Mouse (Mus musculus) liver, embryonic 13.5 days (tissue): ENCODE data around the gene Camk2b. TPM values are rescaled to one million over a fixed set of nuclear protein-coding genes. Genes with fewer than 3 reads are reported as not detected.

Experiments used
- ATAC-seq: fragments of 200-750 bp; cut with Nextera tagmentation; 2 replicates; pipeline ENCODE4 v1.8.0; 2017; ENCODE audit warnings: low read depth, mild to moderate bottlenecking, moderate number of reproducible peaks, moderate library complexity
- DNase-seq: peaks from one replicate; pipeline ENCODE4 v3.0.0; 2022
- H3K27ac ChIP-seq: fragments of 300-500 bp; sonication (generic); 2 replicates; pipeline ENCODE4 v1.5.1; 2015; ENCODE audit warnings: moderate library complexity, mild to moderate bottlenecking, inconsistent platforms
- H3K27me3 ChIP-seq: fragments of 300-500 bp; sonication (generic); 2 replicates; pipeline ENCODE4 v1.6.1; 2015; ENCODE audit warnings: mild to moderate bottlenecking, inconsistent platforms
- H3K36me3 ChIP-seq: fragments of 300-500 bp; sonication (generic); 2 replicates; pipeline ENCODE4 v1.6.1; 2015; ENCODE audit warnings: mild to moderate bottlenecking, inconsistent platforms
- H3K4me1 ChIP-seq: fragments of 300-500 bp; sonication (generic); replicated peaks from 2 replicates; pipeline ENCODE4 v1.6.1; 2015; ENCODE audit warnings: inconsistent platforms
- H3K4me2 ChIP-seq: fragments of 300-500 bp; sonication (generic); 2 replicates; pipeline ENCODE4 v1.6.1; 2015; ENCODE audit warnings: inconsistent platforms, mild to moderate bottlenecking, moderate library complexity
- H3K4me3 ChIP-seq: fragments of 300-500 bp; sonication (generic); replicated peaks from 2 replicates; pipeline ENCODE4 v1.5.1; 2015; ENCODE audit warnings: mild to moderate bottlenecking, inconsistent platforms
- H3K9ac ChIP-seq: fragments of 300-500 bp; sonication (generic); 2 replicates; pipeline ENCODE4 v1.6.1; 2015; ENCODE audit warnings: mild to moderate bottlenecking, inconsistent platforms
- H3K9me3 ChIP-seq: fragments of 300-500 bp; sonication (generic); replicated peaks from 2 replicates; pipeline ENCODE4 v1.6.1; 2016; ENCODE audit warnings: inconsistent platforms
- WGBS: fragments of 180-500 bp; shearing (Covaris S2); methylation state at CpG from one replicate; pipeline ENCODE4 v1.1.7; 2015; ENCODE audit not compliant: insufficient replicate concordance; 5-methylcytosine and 5-hydroxymethylcytosine counted together
- polyA plus RNA-seq: library from polyadenylated mRNA; unstranded; fragments of >200 nt; fragmentation: Nextera tagmentation; extraction: Ambion mirVana; gene quantifications from 2 replicates; pipeline ENCODE4 v1.2.1, GENCODE M21; 2015

Gene Camk2b
- polyA plus RNA-seq, 1 experiment from 2014 or later: 0.35 TPM

DNA sequence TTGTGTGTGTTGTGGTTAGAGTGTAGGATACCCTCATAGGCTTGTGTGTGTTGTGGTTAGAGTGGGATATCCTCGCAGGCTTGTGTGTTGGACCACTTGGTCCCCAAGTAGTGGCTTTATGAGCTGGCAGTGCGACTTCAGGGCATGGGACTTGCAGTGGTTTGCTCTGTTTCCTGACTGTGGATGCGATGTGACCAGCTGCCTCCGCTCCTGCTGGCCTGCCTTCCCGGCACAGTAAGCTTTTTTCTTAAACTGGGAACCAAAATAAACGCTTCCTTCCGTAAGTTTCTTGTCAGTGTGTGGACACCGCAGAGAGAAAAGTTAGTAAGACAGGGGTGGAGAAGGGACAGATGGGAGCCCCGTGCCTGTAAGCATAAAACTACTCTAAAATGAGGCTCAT, 18.0 kb downstream of the Camk2b start:
- Histone ChIP-seq H3K4me1 (no peaks in the 10 kb centered on the region), H3K36me3 (no peaks in the 10 kb centered on the region), H3K9me3 (no peaks in the 10 kb centered on the region), H3K27me3 (no peaks in the 10 kb centered on the region), H3K9ac (no peak overlapping the region), H3K4me2 (no peak overlapping the region), H3K27ac (no peak overlapping the region), H3K4me3 (no peak overlapping the region)
- DNase-seq (no peak), ATAC-seq (no peak)
- WGBS: 41% methylated on average over 9 of the region's 9 CpGs

DNA sequence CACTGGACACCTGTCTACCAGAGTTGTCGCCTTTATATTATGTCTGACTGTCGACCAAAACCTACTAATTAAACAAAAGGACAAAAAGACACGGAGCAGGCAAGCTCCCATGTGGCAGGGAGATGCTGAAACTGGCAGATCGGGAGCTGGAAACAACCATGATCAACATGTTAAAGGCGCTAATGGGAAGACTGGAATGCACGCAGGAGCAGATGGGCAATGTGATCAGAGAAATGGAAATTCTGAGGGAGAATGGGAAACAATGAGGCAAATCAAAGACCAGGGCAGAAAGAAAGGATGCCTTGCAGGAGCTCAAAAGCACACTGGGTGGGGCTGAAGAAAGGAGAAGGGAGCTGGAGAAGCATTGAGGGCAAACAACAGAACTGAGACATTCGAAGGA, 27.2 kb downstream of the Camk2b start:
- no peak for DNase-seq
- no peaks in the 10 kb centered on the region for H3K4me1 ChIP-seq
- H3K27me3 ChIP-seq: no peaks in the 10 kb centered on the region
- no peak overlapping the region for H3K4me3 ChIP-seq
- no peak for ATAC-seq
- no peaks in the 10 kb centered on the region; the same call in 1 of the 2 replicates for H3K9me3 ChIP-seq
- no peak overlapping the region for H3K4me2 ChIP-seq
- no peak overlapping the region for H3K27ac ChIP-seq
- WGBS: 60% methylated on average over 7 of the region's 7 CpGs
- H3K9ac ChIP-seq: no peak overlapping the region
- no peaks in the 10 kb centered on the region for H3K36me3 ChIP-seq

DNA sequence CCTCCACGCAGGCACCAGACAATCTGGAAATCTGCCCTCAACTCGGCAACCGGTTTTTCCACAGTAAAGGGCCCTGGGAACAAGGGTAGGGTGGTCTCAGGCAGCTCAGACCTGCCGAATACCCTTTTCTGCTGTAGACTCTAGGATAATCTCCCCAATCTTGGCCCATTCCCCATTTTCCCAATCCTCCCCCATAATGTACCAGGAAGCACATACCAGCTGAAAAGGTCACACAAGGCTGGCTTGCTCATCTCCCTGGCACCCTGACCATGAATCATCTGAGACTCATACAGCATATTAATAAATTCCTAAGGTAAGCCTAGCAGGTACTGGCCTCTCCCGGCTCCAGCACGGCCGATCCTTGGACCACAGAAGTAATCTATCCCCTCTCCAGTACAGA, 28.5 kb downstream of the Camk2b start:
- DNase-seq (no peak), ATAC-seq (no peak)
- Histone ChIP-seq H3K4me1 (no peaks in the 10 kb centered on the region), H3K9ac (no peak overlapping the region), H3K4me3 (no peak overlapping the region), H3K4me2 (no peak overlapping the region), H3K27ac (no peak overlapping the region), H3K27me3 (no peaks in the 10 kb centered on the region), H3K36me3 (no peaks in the 10 kb centered on the region), H3K9me3 (no peaks in the 10 kb centered on the region; the same call in 1 of the 2 replicates)
- WGBS: 85% methylated on average over 7 of the region's 7 CpGs

DNA sequence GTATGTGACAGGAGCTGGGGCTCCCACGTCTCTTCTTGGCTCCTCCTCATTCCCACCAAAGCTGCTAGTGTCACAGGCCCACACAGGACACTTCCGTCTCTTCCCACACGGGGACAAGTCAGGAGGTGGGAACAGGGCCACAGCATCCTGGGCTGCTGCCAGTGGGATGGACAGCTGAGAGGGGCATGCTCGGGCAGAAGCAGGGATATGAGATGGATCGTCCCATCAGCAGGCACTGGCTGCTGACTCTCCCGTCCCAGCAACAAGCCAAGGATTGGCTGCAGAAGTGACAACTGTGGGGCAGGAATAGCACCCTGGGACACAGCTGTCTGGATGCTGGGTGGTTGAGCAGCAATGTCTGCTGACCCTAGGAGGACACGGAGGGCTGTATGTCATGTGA, 29.0 kb downstream of the Camk2b start:
- Histone ChIP-seq H3K27ac (no peak overlapping the region), H3K9ac (no peak overlapping the region), H3K4me1 (no peaks in the 10 kb centered on the region), H3K4me2 (no peak overlapping the region), H3K27me3 (no peaks in the 10 kb centered on the region), H3K4me3 (no peak overlapping the region), H3K9me3 (no peaks in the 10 kb centered on the region; the same call in 1 of the 2 replicates), H3K36me3 (no peaks in the 10 kb centered on the region)
- ATAC-seq (no peak), DNase-seq (no peak)
- WGBS: 68% methylated on average over 7 of the region's 7 CpGs

DNA sequence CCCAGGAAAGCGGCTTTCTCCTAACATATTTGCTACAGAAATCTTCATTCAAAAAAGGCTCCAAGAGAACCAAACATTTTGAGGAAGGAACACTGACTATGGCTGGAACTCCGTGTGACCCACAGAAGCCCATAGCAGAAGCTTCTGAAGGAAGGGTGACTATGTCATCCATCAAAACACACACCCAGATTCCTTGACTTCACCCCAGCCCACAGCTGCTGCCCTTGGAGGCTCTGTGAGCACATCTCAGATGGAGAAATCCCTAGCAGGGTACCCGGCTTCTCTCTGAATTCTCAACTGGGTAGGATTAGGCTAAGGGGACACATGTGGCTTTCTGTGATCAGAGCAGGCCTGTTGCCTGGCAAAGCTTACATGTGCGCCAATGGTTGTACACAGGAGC, 29.7 kb downstream of the Camk2b start:
- H3K9me3 ChIP-seq: no peaks in the 10 kb centered on the region; the same call in 1 of the 2 replicates
- no peak overlapping the region for H3K27ac ChIP-seq
- no peak overlapping the region for H3K4me3 ChIP-seq
- no peaks in the 10 kb centered on the region for H3K27me3 ChIP-seq
- ATAC-seq: no peak
- DNase-seq: no peak
- WGBS: 60% methylated on average over 4 of the region's 4 CpGs
- no peak overlapping the region for H3K4me2 ChIP-seq
- no peak overlapping the region for H3K9ac ChIP-seq
- no peaks in the 10 kb centered on the region for H3K4me1 ChIP-seq
- no peaks in the 10 kb centered on the region for H3K36me3 ChIP-seq

DNA sequence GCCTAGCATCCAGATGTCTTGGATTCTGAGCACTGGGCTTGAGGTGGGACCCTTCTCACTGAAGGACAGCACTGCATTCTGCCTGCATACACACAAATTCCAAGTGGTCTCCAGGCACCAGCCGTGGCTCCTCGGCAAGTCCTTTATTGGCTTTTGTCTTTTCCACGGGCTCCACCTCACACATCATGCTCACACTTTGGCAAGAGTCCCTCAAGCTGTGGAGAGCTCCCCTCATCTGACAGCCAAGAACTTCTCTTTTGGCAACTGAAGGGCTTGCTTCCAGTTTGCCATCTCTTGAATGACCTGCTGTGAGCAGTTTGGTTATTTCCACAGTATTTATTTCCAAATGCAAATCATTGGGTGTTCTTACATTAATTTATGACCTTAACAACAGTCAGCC, 30.6 kb downstream of the Camk2b start:
- DNase-seq: no peak
- no peak overlapping the region for H3K4me3 ChIP-seq
- no peak overlapping the region for H3K27ac ChIP-seq
- H3K9me3 ChIP-seq: no peaks in the 10 kb centered on the region; the same call in 1 of the 2 replicates
- no peaks in the 10 kb centered on the region for H3K36me3 ChIP-seq
- H3K4me2 ChIP-seq: no peak overlapping the region
- ATAC-seq: no peak
- no peaks in the 10 kb centered on the region for H3K27me3 ChIP-seq
- WGBS: 61% methylated on average over 3 of the region's 3 CpGs
- no peaks in the 10 kb centered on the region for H3K4me1 ChIP-seq
- no peak overlapping the region for H3K9ac ChIP-seq

DNA sequence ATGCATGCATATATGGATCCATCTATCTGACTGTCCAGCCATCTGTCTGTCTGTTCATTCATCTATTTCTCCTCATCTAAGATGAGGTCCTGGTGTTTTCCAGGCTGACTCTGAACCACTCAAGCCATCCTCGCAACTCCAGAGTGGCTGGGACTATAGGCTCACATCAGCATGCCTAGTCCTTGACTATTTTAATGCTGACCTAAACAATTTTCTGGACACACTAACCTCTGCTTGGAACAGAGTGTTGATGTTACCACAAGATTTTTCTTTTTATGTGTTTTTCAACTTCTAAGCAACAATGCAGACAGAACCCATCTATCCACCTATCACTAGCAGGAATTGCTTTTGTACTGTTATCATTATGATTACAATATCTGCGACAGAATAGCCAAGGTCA, 31.4 kb downstream of the Camk2b start:
- no peaks in the 10 kb centered on the region for H3K4me1 ChIP-seq
- no peak for ATAC-seq
- 59% methylated on average over 2 of the region's 2 CpGs for WGBS
- H3K36me3 ChIP-seq: no peaks in the 10 kb centered on the region
- no peak overlapping the region for H3K4me2 ChIP-seq
- no peak for DNase-seq
- no peak overlapping the region for H3K9ac ChIP-seq
- no peak overlapping the region for H3K4me3 ChIP-seq
- no peaks in the 10 kb centered on the region for H3K27me3 ChIP-seq
- no peaks in the 10 kb centered on the region; the same call in 1 of the 2 replicates for H3K9me3 ChIP-seq
- H3K27ac ChIP-seq: no peak overlapping the region

DNA sequence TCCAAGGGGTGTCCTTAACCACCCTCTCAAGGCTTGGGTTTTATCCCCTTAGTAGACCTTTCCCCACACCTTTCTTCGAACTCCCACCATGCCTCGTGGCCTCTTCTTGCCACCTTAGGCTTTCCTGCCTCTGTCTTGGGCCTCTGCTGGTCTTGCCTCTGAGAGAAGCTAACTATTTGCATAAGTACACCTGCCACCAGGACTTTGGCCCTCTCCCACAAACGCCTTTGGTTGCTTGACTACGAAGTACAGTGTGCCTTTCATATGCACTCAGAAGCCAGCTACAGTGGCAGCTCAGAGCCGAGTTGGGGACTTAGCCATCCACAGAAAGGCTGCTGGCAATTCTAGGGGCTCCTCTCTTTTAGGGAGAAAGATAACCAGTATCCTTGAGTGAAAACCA, 32.4 kb downstream of the Camk2b start:
- Histone ChIP-seq H3K9ac (no peak overlapping the region), H3K9me3 (no peaks in the 10 kb centered on the region), H3K36me3 (no peaks in the 10 kb centered on the region), H3K4me3 (no peak overlapping the region), H3K27me3 (no peaks in the 10 kb centered on the region), H3K4me1 (no peaks in the 10 kb centered on the region), H3K27ac (no peak overlapping the region), H3K4me2 (no peak overlapping the region)
- DNase-seq: no peak
- WGBS: 55% methylated on average over 5 of the region's 5 CpGs
- ATAC-seq: no peak

DNA sequence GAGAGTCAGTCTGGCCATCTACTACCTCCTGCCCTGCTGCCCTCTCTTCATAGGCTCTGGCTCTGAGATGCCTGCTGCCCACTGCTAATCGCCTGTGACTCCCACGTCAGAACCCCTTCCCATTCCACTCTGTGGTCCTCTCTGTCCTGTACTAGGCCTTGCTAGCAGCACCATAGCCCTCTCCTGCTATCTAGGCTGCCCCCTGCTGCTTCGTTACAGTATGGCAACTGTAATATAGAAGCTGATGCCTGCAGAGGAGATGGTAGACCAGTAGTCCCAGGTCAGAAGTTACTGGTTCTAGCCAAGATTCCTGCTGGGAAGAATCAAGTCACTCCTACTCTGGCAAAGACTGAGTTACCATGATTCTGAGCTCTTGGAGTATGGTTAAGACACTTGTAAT, 33.0 kb downstream of the Camk2b start:
- H3K4me2 ChIP-seq: no peak overlapping the region
- H3K27me3 ChIP-seq: no peaks in the 10 kb centered on the region
- no peak overlapping the region for H3K4me3 ChIP-seq
- ATAC-seq (peak; percentile 33; the same call in 1 of the 2 replicates), DNase-seq (no peak)
- H3K9ac ChIP-seq: no peak overlapping the region
- WGBS: 37% methylated on average over 3 of the region's 3 CpGs
- H3K36me3 ChIP-seq: no peaks in the 10 kb centered on the region
- no peaks in the 10 kb centered on the region for H3K4me1 ChIP-seq
- no peaks in the 10 kb centered on the region for H3K9me3 ChIP-seq
- no peak overlapping the region for H3K27ac ChIP-seq

DNA sequence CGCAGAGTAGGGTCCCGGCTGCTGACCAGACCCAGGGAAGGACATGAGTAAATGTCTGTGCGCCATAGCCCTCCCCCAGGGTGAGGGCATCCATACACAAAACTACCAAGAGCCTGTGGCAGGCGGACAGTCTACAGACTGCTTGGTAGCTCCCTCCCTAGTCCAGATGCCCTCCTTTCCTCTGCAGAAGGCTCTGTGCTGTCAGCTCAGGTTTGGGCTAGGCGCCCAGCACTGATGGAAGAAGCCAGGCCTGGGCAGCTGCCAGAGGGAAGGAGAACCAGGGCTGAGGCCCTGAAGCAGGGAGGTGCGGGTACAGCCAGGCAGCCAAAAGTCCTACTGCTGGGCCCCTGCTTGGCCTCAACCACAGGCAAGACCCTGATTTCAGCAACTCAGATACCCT, 35.5 kb downstream of the Camk2b start:
- H3K9me3 ChIP-seq: no peaks in the 10 kb centered on the region
- no peak overlapping the region for H3K4me2 ChIP-seq
- H3K4me3 ChIP-seq: no peak overlapping the region
- ATAC-seq (no peak), DNase-seq (no peak)
- H3K4me1 ChIP-seq: no peaks in the 10 kb centered on the region
- WGBS: 67% methylated on average over 6 of the region's 6 CpGs
- H3K9ac ChIP-seq: no peak overlapping the region
- no peaks in the 10 kb centered on the region for H3K36me3 ChIP-seq
- H3K27me3 ChIP-seq: no peaks in the 10 kb centered on the region
- H3K27ac ChIP-seq: no peak overlapping the region

DNA sequence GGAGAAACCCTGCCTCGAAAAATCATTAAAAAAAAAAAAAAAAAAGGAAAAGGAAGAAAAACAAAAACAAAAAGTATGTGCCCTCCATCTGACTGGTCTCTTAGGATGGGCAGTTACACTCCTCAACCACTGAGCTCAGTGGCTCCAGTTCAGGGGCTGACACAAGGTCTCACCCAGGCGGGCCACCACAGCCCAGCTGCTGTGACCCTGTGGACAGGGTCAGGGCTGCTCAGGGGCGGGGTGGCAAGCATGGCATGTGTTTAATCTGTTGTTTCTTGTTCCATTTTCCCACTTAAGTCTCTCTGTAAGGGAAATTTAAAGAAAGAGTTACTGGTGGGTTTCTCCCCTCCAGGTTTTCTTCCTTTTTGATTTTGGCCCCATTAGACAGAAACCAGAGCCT, 36.4 kb downstream of the Camk2b start:
- 0 out of 2 replicates have a peak, but pooled peaks cover 2% of the 10 kb centered on the region for H3K4me1 ChIP-seq

DNA sequence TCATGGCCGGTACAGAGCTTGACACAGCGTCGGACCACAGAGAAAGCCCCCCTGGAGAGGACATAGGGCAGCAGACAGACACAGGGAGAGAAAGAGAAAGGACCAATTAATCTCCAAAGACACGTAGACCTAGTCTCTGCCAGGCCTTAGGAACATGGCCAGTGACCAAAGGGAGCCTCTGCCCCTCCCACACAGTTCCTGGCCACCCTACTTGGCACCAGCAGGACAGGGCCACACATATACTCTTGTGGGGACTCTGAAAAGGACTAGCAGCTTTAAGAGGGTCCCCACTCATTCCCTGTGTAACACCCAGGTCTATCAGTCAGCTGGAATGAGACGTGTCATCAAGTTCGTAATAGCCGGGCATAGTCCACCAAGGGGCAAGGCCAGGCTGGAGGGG, 37.3 kb downstream of the Camk2b start:
- H3K9me3 ChIP-seq: no peaks in the 10 kb centered on the region
- ATAC-seq (no peak), DNase-seq (no peak)
- H3K4me3 ChIP-seq: no peak overlapping the region
- no peak overlapping the region for H3K9ac ChIP-seq
- H3K4me2 ChIP-seq: no peak overlapping the region
- WGBS: 69% methylated on average over 7 of the region's 7 CpGs
- no peaks in the 10 kb centered on the region for H3K36me3 ChIP-seq
- no peak overlapping the region for H3K27ac ChIP-seq
- H3K4me1 ChIP-seq: 0 out of 2 replicates have a peak, but pooled peaks cover 2% of the 10 kb centered on the region
- no peaks in the 10 kb centered on the region for H3K27me3 ChIP-seq

More for the DNA sequence above, 36.4 kb downstream of the Camk2b start:
- WGBS: 48% methylated on average over 3 of the region's 3 CpGs
- H3K27ac ChIP-seq: no peak overlapping the region
- no peaks in the 10 kb centered on the region for H3K36me3 ChIP-seq
- H3K4me3 ChIP-seq: no peak overlapping the region
- no peak for DNase-seq
- H3K9me3 ChIP-seq: no peaks in the 10 kb centered on the region
- no peaks in the 10 kb centered on the region for H3K27me3 ChIP-seq
- no peak overlapping the region for H3K4me2 ChIP-seq
- ATAC-seq: no peak
- no peak overlapping the region for H3K9ac ChIP-seq
